Mouse (Mus musculus): ENCODE measurements around the gene Fam83b. TPM values are rescaled to one million over a fixed set of nuclear protein-coding genes. Genes with fewer than 3 reads are reported as not detected.
A peak's percentile ranks its signal among the peaks of the same experiment; 100 is the strongest.

The Fam83b gene
- 0.10 and 0.47 TPM in 2 replicates for polyA plus RNA-seq (2016; fragmentation: Nextera tagmentation; extraction: Ambion mirVana)

- Histone ChIP-seq H3K4me1 (replicated peaks) (peaks cover 13% of the 10 kb centered on the region), H3K4me3 (peak within 1 kb of the TSS; percentile 70), H3K27me3 (ENCODE audit: insufficient read depth, poor library complexity, severe bottlenecking) (peaks cover 23% of the 10 kb centered on the region; the same call in 1 of the 2 replicates), H3K36me3 (no peaks in the 10 kb centered on the region), H3K9me3 (no peaks in the 10 kb centered on the region), H3K27ac (peak within 1 kb of the TSS; percentile 81)
- DNase-seq (ENCODE audit: low spot score), result peak; percentile 40
- WGBS, result 3% methylated on average over 40 of the region's 40 CpGs
These were observed at the start of gene Fam83b for GRCm38 (mm10) chr9:76566515-76567280. Fam83b (minus strand) TSS chr9:76567116.

- Histone ChIP-seq H3K4me1 (replicated peaks) (no peaks in the 10 kb centered on the region), H3K9me3 (no peaks in the 10 kb centered on the region), H3K4me3 (no peak overlapping the region), H3K27me3 (ENCODE audit: insufficient read depth, poor library complexity, severe bottlenecking) (no peaks in the 10 kb centered on the region), H3K36me3 (no peaks in the 10 kb centered on the region), H3K27ac (no peak overlapping the region)
- DNase-seq (ENCODE audit: low spot score), result no peak
- WGBS, result 85% methylated on average over 4 of the region's 4 CpGs
These were observed 47.2 kb upstream of the Fam83b start for GRCm38 (mm10) chr9:76614165-76614564.

DNA sequence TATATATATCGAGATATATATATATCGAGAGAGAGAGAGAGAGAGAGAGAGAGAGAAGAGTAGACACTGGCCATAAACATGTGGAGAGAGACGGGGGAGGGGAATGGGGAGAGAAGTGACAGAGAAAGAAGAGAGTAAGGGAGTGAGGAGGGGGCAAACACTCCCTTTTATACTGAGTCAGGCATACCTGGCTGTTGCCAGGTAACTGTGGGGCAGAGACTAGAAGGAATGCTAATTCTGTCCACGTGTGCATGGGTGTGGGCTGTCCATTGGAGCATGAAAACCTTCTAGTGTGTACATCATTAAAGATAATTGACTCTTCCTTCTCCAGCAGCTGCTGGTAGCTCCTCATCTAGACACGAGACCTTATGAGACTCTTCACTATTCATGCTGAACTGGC is 36.8 kb upstream of the Fam83b start:
- 70% methylated on average over 5 of the region's 5 CpGs for WGBS
- H3K36me3 ChIP-seq, result no peaks in the 10 kb centered on the region

GRCm38 (mm10) chr9:76602874-76603273 is 36.0 kb upstream of the Fam83b start:
- no peak overlapping the region for H3K27ac ChIP-seq
- H3K36me3 ChIP-seq, result no peaks in the 10 kb centered on the region
- H3K27me3 ChIP-seq (ENCODE audit: insufficient read depth, poor library complexity, severe bottlenecking), result no peaks in the 10 kb centered on the region
- H3K4me3 ChIP-seq, result no peak overlapping the region
- WGBS, result 86% methylated on average over 2 of the region's 2 CpGs
- H3K4me1 ChIP-seq (replicated peaks), result no peaks in the 10 kb centered on the region
- H3K9me3 ChIP-seq, result no peaks in the 10 kb centered on the region
- DNase-seq (ENCODE audit: low spot score), result no peak

More for the DNA sequence above, 36.8 kb upstream of the Fam83b start:
- Histone ChIP-seq H3K27me3 (ENCODE audit: insufficient read depth, poor library complexity, severe bottlenecking) (no peaks in the 10 kb centered on the region), H3K9me3 (no peaks in the 10 kb centered on the region), H3K4me1 (replicated peaks) (no peaks in the 10 kb centered on the region), H3K4me3 (no peak overlapping the region), H3K27ac (no peak overlapping the region)
- no peak for DNase-seq (ENCODE audit: low spot score)

DNA sequence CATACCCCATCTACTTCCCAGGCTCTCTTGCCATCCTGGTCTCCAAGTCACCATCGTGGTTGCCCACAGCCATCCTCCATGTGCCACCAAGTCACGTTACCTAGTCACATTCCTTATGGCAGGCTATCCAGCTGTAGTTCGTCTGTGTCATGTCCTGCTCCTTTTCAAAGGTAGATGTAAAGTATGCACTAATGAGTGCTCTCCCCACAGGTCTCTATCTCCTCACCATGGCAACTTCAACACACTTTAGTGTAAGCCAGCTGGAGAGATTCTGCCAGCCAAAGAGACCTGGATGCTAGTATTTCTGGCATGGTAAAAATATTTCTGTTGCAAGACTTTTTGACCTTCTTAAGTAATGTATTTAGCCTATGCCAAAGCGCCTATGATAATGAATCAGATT is 30.5 kb upstream of the Fam83b start:
- 84% methylated on average over 4 of the region's 4 CpGs for WGBS
- Histone ChIP-seq H3K4me1 (replicated peaks) (no peaks in the 10 kb centered on the region), H3K27ac (no peak overlapping the region), H3K27me3 (ENCODE audit: insufficient read depth, poor library complexity, severe bottlenecking) (no peaks in the 10 kb centered on the region), H3K36me3 (no peaks in the 10 kb centered on the region), H3K4me3 (no peak overlapping the region), H3K9me3 (no peaks in the 10 kb centered on the region)
- DNase-seq (ENCODE audit: low spot score), result no peak

- Histone ChIP-seq H3K27ac (no peak overlapping the region), H3K4me3 (no peak overlapping the region), H3K36me3 (no peaks in the 10 kb centered on the region), H3K27me3 (ENCODE audit: insufficient read depth, poor library complexity, severe bottlenecking) (no peaks in the 10 kb centered on the region), H3K4me1 (replicated peaks) (no peaks in the 10 kb centered on the region), H3K9me3 (no peaks in the 10 kb centered on the region)
- 79% methylated on average over 2 of the region's 2 CpGs for WGBS
- no peak for DNase-seq (ENCODE audit: low spot score)
These were observed 26.9 kb upstream of the Fam83b start for GRCm38 (mm10) chr9:76593841-76594240.

- Histone ChIP-seq H3K27me3 (ENCODE audit: insufficient read depth, poor library complexity, severe bottlenecking) (no peaks in the 10 kb centered on the region), H3K9me3 (no peaks in the 10 kb centered on the region), H3K27ac (no peak overlapping the region), H3K36me3 (no peaks in the 10 kb centered on the region), H3K4me1 (replicated peaks) (no peaks in the 10 kb centered on the region), H3K4me3 (no peak overlapping the region)
- DNase-seq (ENCODE audit: low spot score), result no peak
- 88% methylated on average over 6 of the region's 6 CpGs for WGBS
These were observed 17.0 kb upstream of the Fam83b start for GRCm38 (mm10) chr9:76583943-76584342.

GRCm38 (mm10) chr9:76581966-76582365 is 15.1 kb upstream of the Fam83b start:
- no peaks in the 10 kb centered on the region for H3K4me1 ChIP-seq (replicated peaks)
- no peak for DNase-seq (ENCODE audit: low spot score)
- H3K27ac ChIP-seq, result no peak overlapping the region
- H3K4me3 ChIP-seq, result no peak overlapping the region
- no peaks in the 10 kb centered on the region for H3K27me3 ChIP-seq (ENCODE audit: insufficient read depth, poor library complexity, severe bottlenecking)
- H3K9me3 ChIP-seq, result no peaks in the 10 kb centered on the region
- no peaks in the 10 kb centered on the region for H3K36me3 ChIP-seq
- 92% methylated on average over 5 of the region's 5 CpGs for WGBS

DNA sequence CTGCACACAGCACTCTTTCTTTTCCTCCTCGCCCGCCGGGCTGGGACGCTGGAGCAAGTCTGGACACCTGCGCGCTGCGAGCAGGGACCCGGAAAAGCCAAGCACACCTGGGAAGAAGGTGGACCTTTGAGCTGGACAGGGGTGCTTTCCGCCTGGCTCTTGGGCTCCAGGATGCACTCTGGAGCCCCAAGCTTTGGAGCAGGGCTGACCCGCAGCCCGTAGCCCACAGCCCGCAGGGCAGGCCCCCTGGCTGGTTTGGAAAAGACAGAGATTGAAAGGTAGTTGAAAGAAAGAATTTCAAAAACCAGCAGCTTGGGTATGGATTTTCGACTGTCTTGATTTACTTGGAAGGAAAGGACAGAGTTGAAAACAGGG is 352 bp upstream of the Fam83b start:
- no peaks in the 10 kb centered on the region for H3K36me3 ChIP-seq
- WGBS, result 3% methylated on average over 13 of the region's 13 CpGs
- DNase-seq (ENCODE audit: low spot score), result no peak
- peaks cover 23% of the 10 kb centered on the region; the same call in 1 of the 2 replicates for H3K27me3 ChIP-seq (ENCODE audit: insufficient read depth, poor library complexity, severe bottlenecking)
- no peaks in the 10 kb centered on the region for H3K9me3 ChIP-seq
- peak overlapping the region; percentile 81 for H3K27ac ChIP-seq
- peak overlapping the region; percentile 70 for H3K4me3 ChIP-seq
- peaks cover 13% of the 10 kb centered on the region for H3K4me1 ChIP-seq (replicated peaks)

DNA sequence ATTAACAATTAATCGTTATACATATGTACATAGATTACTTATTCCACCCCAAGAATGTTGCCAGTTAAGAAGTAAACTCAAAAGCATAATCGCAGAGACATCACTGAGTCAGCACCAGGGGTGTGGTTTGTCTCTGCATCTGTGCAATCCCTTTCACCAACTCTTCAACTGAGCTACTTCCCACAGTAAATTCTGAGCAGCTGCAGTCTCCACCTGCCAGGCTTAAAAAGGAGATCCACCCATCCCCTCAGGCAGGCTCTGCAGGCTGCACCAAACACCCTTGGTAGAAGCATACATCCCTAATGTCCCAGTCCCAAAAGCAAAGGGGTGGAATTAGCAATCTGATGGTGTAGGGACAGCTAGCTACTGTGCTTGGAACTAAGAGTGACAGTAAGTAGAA is 1.3 kb downstream of the Fam83b start:
- H3K36me3 ChIP-seq, result no peaks in the 10 kb centered on the region
- peaks cover 23% of the 10 kb centered on the region; the same call in 1 of the 2 replicates for H3K27me3 ChIP-seq (ENCODE audit: insufficient read depth, poor library complexity, severe bottlenecking)
- no peak overlapping the region for H3K27ac ChIP-seq
- peaks cover 13% of the 10 kb centered on the region for H3K4me1 ChIP-seq (replicated peaks)
- no peak overlapping the region for H3K4me3 ChIP-seq
- H3K9me3 ChIP-seq, result no peaks in the 10 kb centered on the region
- 87% methylated on average over 2 of the region's 2 CpGs for WGBS
- no peak for DNase-seq (ENCODE audit: low spot score)

DNA sequence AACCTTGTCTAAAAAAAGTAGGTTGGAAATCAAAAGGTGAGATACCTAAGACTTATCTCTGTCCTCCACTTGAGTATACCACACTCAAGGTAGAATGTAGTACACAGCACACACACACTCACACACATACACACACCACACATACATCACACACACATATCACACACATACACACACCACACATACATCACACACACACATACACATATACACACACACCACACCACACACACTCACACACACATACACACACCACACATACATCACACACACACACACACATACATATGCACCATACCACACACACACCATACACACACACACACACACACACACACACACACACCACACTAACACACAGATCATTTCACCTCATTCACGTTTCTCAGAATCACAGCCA is 2.8 kb downstream of the Fam83b start:
- Histone ChIP-seq H3K27me3 (ENCODE audit: insufficient read depth, poor library complexity, severe bottlenecking) (peaks cover 23% of the 10 kb centered on the region; the same call in 1 of the 2 replicates), H3K27ac (no peak overlapping the region), H3K4me1 (replicated peaks) (peaks cover 13% of the 10 kb centered on the region), H3K4me3 (no peak overlapping the region), H3K36me3 (no peaks in the 10 kb centered on the region), H3K9me3 (no peaks in the 10 kb centered on the region)
- WGBS, result 89% methylated on average over 1 of the region's 1 CpGs
- DNase-seq (ENCODE audit: low spot score), result no peak

- H3K4me3 ChIP-seq, result no peak overlapping the region
- no peaks in the 10 kb centered on the region for H3K9me3 ChIP-seq
- no peak for DNase-seq (ENCODE audit: low spot score)
- H3K4me1 ChIP-seq (replicated peaks), result peaks cover 13% of the 10 kb centered on the region
- no peak overlapping the region for H3K27ac ChIP-seq
- 57% methylated on average over 6 of the region's 6 CpGs for WGBS
- no peaks in the 10 kb centered on the region for H3K36me3 ChIP-seq
- peaks cover 14% of the 10 kb centered on the region; the same call in 1 of the 2 replicates for H3K27me3 ChIP-seq (ENCODE audit: insufficient read depth, poor library complexity, severe bottlenecking)
These were observed 4.1 kb downstream of the Fam83b start for GRCm38 (mm10) chr9:76562794-76563193.

DNA sequence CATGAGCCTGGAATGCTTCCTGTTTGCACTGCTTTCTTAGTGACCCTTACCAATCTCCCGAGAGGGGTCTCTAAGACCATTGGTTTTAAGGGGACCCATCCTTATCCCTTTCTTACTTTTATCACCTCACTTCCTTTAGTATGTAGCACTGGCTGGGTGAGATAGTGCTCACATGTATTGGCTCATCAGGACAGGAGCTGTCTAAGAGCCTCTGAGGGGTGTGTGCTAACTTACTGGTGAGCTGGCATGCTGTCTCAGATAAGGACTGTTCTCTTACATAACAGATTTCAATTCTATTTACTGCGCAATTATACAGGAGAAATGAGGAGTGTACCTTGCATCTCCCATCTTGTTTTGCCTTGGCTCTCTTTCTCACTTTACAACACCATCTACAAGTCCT is 7.7 kb downstream of the Fam83b start:
- H3K4me1 ChIP-seq (replicated peaks), result no peaks in the 10 kb centered on the region
- no peaks in the 10 kb centered on the region for H3K36me3 ChIP-seq
- H3K27ac ChIP-seq, result no peak overlapping the region
- H3K9me3 ChIP-seq, result no peaks in the 10 kb centered on the region
- whole genome bisulfite sequencing, result 92% methylated on average over 2 of the region's 2 CpGs
- H3K27me3 ChIP-seq (ENCODE audit: insufficient read depth, poor library complexity, severe bottlenecking), result no peaks in the 10 kb centered on the region
- H3K4me3 ChIP-seq, result no peak overlapping the region
- no peak for DNase-seq (ENCODE audit: low spot score)
